Mouse (Mus musculus) liver, embryonic 11.5 days (tissue): ENCODE measurements around the gene Fam19a3. TPM values are rescaled to one million over a fixed set of nuclear protein-coding genes. Genes with fewer than 3 reads are reported as not detected.
A peak's percentile ranks its signal among the peaks of the same experiment; 100 is the strongest.

Experiments used
- ATAC-seq: fragments of 200-750 bp; cut with Nextera tagmentation; replicated peaks from 2 replicates; pipeline ENCODE4 v1.8.0; 2017; ENCODE audit warnings: moderate number of reproducible peaks, mild to moderate bottlenecking, moderate TSS enrichment, moderate library complexity; ENCODE audit not compliant: low FRiP score
- DNase-seq: peaks from one replicate; pipeline ENCODE4 v3.0.0-alpha.2; 2017; ENCODE audit warnings: low spot score
- H3K27ac ChIP-seq: fragments of 300-500 bp; sonication (generic); 2 replicates; pipeline ENCODE4 v1.5.1; 2014; ENCODE audit warnings: mild to moderate bottlenecking, low read depth, low read length, control low read depth
- H3K27me3 ChIP-seq: fragments of 300-500 bp; sonication (generic); replicated peaks from 2 replicates; pipeline ENCODE4 v1.6.1; 2014; ENCODE audit warnings: low read length, mixed read lengths; ENCODE audit not compliant: control insufficient read depth, insufficient read depth
- H3K36me3 ChIP-seq: fragments of 300-500 bp; sonication (generic); 2 replicates; pipeline ENCODE4 v1.6.1; 2014; ENCODE audit warnings: mild to moderate bottlenecking, low read length, moderate library complexity, mixed read lengths; ENCODE audit not compliant: control insufficient read depth, insufficient read depth
- H3K4me1 ChIP-seq: fragments of 300-500 bp; sonication (generic); replicated peaks from 2 replicates; pipeline ENCODE4 v1.6.1; 2014; ENCODE audit warnings: low read length, mixed read lengths; ENCODE audit not compliant: control insufficient read depth, insufficient read depth
- H3K4me2 ChIP-seq: fragments of 300-500 bp; sonication (generic); 2 replicates; pipeline ENCODE4 v1.6.1; 2014; ENCODE audit warnings: mild to moderate bottlenecking, control low read depth, moderate library complexity
- H3K4me3 ChIP-seq: fragments of 300-500 bp; sonication (generic); 2 replicates; pipeline ENCODE4 v1.5.1; 2014; ENCODE audit warnings: low read depth, low read length, control low read depth
- H3K9ac ChIP-seq: fragments of 300-500 bp; sonication (generic); 2 replicates; pipeline ENCODE4 v1.6.1; 2014; ENCODE audit warnings: low read depth, low read length, control low read depth
- H3K9me3 ChIP-seq: fragments of 300-500 bp; sonication (generic); 2 replicates; pipeline ENCODE4 v1.6.1; 2016; ENCODE audit warnings: low read length, inconsistent platforms, mixed read lengths; ENCODE audit not compliant: control insufficient read depth
- WGBS: fragments of 180-500 bp; shearing (Covaris S2); extraction: QIAGEN DNeasy Blood & Tissue Kit; methylation state at CpG from one replicate; pipeline ENCODE4 v1.1.7; 2014; 5-methylcytosine and 5-hydroxymethylcytosine counted together
- polyA plus RNA-seq: library from polyadenylated mRNA; unstranded; fragments of >200 nt; fragmentation: Nextera tagmentation; extraction: Ambion mirVana; gene quantifications from 2 replicates; pipeline ENCODE4 v1.2.1, GENCODE M21; 2014

Gene Fam19a3
- polyA plus RNA-seq, 1 experiment from 2014 or later = not detected

DNA sequence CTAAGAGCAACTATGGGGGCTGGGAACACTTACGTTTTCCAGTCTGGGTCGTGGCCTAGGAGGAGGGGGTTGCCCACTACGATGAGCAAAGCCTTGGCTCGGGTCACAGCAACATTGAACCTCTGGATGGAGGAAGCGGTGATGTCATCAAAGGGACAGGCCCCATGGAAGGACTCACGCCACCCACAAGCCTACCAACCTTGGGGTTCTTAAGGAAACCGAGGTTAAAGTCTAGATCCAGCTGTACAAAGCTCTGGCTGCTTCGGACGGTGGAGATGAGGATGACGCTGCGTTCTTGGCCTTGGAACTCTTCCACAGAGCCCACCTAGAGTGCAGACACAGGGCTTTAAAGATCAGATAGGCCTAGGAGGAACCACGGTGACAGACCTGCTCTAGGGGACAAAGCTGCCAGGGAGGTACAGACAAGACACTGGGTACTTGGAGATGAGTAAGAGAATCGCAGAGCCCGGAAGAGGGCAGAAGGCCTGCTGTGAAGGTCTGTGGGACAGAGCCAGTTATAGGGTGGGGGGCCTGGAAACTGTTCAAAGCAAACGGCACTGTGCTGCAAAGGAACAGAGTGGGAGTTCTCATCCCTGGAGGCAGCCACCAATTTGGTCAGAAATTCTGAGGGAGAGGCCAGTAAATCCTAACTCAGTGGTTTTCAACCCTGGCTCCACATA, 14.2 kb upstream of the Fam19a3 start:
- H3K4me1 ChIP-seq = peaks cover 31% of the 10 kb centered on the region

GRCm38 (mm10) chr3:104794953-104795470, 13.4 kb upstream of the Fam19a3 start:
- ATAC-seq = no peak
- DNase-seq = no peak
- no peak overlapping the region for H3K4me3 ChIP-seq

More for the DNA sequence above, 14.2 kb upstream of the Fam19a3 start:
- Histone ChIP-seq H3K9ac (no peak overlapping the region), H3K36me3 (peaks cover 20% of the 10 kb centered on the region), H3K27me3 (no peaks in the 10 kb centered on the region), H3K9me3 (no peaks in the 10 kb centered on the region), H3K4me3 (no peak overlapping the region), H3K4me2 (no peak overlapping the region), H3K27ac (no peak overlapping the region; the same call in 1 of the 2 replicates)
- ATAC-seq (no peak), DNase-seq (no peak)
- 75% methylated on average over 15 of the region's 15 CpGs for WGBS

DNA sequence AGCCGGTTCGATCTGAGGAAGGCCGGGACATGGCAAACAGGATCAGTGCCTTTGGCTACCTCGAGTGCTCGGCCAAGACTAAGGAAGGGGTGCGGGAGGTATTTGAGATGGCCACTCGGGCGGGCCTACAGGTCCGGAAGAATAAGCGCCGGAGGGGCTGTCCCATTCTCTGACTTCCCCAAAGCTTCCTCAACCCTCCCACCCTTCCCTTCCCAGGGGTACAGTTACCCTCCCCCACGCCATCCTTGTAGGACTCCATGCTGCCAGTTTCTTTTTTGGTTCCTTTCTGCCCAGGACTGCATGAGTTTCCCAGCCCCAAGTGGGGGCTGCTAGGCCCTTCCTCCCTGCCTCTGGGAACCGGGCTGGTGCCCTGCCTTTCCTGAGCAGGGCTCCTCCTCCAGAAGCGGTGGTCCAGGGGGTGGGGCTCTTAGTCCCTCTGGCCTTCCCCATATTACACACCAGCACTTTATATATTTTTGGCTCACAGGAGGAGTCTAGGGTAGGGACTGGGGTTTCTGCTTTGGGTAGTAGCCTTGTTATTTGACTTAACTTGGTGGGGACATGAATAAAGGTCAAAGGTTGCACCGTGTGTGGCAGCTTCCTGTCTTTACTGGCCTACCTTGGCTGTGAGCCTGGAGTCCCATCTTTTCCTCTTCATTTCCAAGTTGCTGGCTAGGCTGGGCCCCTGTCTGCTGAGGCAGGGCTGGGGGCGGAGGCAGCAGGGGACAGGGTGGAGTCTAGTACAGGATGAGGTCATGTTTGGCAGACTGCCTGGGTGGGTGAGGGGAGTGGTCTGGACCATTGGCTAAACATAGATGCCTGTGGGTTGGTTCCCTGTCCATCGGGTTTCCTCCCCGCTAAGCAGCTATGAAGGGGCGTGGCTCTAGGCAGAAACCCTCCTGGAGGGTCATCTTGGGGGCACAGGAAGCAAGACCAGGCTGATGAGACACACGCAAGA, 12.5 kb upstream of the Fam19a3 start:
- peak overlapping the region; percentile 3; the same call in 1 of the 2 replicates for H3K4me2 ChIP-seq

More at GRCm38 (mm10) chr3:104794953-104795470, 13.4 kb upstream of the Fam19a3 start:
- Histone ChIP-seq H3K9me3 (no peaks in the 10 kb centered on the region), H3K27ac (peak overlapping the region; percentile 44; the same call in 1 of the 2 replicates), H3K4me1 (peaks cover 38% of the 10 kb centered on the region), H3K27me3 (no peaks in the 10 kb centered on the region), H3K36me3 (peaks cover 17% of the 10 kb centered on the region), H3K9ac (no peak overlapping the region), H3K4me2 (no peak overlapping the region; the same call in 1 of the 2 replicates)
- 57% methylated on average over 12 of the region's 12 CpGs for whole genome bisulfite sequencing

DNA sequence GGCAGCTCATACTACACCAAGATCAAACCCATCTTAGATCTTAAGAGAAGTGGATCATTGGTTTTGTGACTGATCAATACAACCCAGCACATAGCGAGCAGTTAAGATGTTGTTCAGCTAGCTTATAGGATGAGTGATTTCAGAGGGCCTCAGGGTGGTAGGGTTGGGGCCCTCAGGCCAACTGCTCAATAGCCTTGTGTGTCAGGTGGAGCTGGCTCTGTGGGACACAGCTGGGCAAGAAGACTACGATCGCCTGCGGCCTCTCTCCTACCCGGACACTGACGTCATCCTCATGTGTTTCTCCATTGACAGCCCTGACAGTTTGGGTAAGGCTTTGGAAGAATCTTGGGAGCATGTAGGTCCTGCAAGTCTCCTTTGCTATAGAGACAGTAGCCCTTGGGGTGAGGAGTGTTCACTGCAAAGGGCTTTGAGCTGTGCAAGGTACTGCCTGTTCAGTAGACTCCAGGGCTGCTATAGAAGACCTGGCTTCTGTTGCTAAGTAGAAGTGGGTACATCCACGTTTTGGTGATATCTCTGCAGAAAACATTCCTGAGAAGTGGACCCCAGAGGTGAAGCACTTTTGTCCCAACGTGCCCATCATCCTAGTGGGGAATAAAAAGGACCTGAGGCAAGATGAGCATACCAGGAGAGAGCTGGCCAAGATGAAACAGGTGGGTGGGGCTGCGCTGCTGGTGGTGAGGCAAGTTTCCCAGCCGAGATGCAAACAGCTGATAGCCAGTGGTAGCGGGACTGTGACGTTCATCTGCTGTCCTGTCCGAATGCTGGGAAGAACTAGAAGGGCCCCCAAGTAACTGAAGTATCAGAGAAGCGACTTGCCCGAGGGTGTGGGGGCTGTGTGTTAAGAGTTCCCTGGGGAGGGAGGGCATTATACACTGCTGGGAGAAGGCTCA, 11.0 kb upstream of the Fam19a3 start:
- H3K27ac ChIP-seq = no peak overlapping the region
- no peak overlapping the region; the same call in 1 of the 2 replicates for H3K4me2 ChIP-seq
- no peak overlapping the region for H3K9ac ChIP-seq
- no peak for ATAC-seq
- peaks cover 41% of the 10 kb centered on the region for H3K4me1 ChIP-seq
- 56% methylated on average over 15 of the region's 15 CpGs for WGBS
- H3K27me3 ChIP-seq = peaks cover 6% of the 10 kb centered on the region; the same call in 1 of the 2 replicates
- H3K9me3 ChIP-seq = no peaks in the 10 kb centered on the region
- H3K4me3 ChIP-seq = no peak overlapping the region
- no peak for DNase-seq
- H3K36me3 ChIP-seq = peaks cover 13% of the 10 kb centered on the region; the same call in 1 of the 2 replicates

More for the DNA sequence above, 12.5 kb upstream of the Fam19a3 start:
- ATAC-seq (peak; percentile 82), DNase-seq (peak; percentile 90)
- H3K4me3 ChIP-seq = 0 out of 2 replicates have a peak overlapping the region, but pooled peaks have one; percentile 19
- H3K9me3 ChIP-seq = no peaks in the 10 kb centered on the region
- no peak overlapping the region for H3K9ac ChIP-seq
- WGBS = 45% methylated on average over 20 of the region's 20 CpGs
- peak overlapping the region; percentile 72 for H3K27ac ChIP-seq
- H3K36me3 ChIP-seq = peaks cover 14% of the 10 kb centered on the region
- peaks cover 6% of the 10 kb centered on the region; the same call in 1 of the 2 replicates for H3K27me3 ChIP-seq
- peaks cover 41% of the 10 kb centered on the region for H3K4me1 ChIP-seq

DNA sequence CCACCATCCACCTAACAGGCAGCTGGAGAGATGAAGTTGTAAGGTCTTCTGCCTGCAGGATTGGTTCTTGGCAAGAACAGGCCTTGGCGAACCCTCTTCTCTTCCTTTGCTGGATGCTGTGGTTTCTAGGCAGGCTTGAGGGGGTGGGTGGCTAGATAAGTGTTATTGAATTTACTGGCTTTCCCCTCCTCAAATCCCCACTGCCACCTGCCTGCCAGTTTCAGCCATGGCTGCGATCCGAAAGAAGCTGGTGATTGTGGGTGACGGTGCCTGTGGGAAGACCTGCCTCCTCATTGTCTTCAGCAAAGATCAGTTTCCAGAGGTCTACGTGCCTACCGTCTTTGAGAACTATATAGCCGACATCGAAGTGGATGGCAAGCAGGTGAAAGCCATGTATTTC, 10.0 kb upstream of the Fam19a3 start:
- DNase-seq (no peak), ATAC-seq (no peak)
- WGBS = 93% methylated on average over 8 of the region's 8 CpGs
- H3K36me3 ChIP-seq = peaks cover 8% of the 10 kb centered on the region; the same call in 1 of the 2 replicates
- no peak overlapping the region for H3K9ac ChIP-seq
- peaks cover 41% of the 10 kb centered on the region for H3K4me1 ChIP-seq
- H3K4me3 ChIP-seq = no peak overlapping the region
- no peak overlapping the region for H3K27ac ChIP-seq
- peaks cover 6% of the 10 kb centered on the region; the same call in 1 of the 2 replicates for H3K27me3 ChIP-seq
- no peaks in the 10 kb centered on the region for H3K9me3 ChIP-seq
- no peak overlapping the region for H3K4me2 ChIP-seq

- no peak for DNase-seq
- Histone ChIP-seq H3K4me1 (peaks cover 41% of the 10 kb centered on the region), H3K9me3 (no peaks in the 10 kb centered on the region), H3K9ac (no peak overlapping the region), H3K27ac (no peak overlapping the region), H3K27me3 (peaks cover 6% of the 10 kb centered on the region; the same call in 1 of the 2 replicates), H3K36me3 (peaks cover 8% of the 10 kb centered on the region; the same call in 1 of the 2 replicates), H3K4me3 (peak overlapping the region; percentile 55; the same call in 1 of the 2 replicates), H3K4me2 (peak overlapping the region; percentile 85)
- whole genome bisulfite sequencing = 37% methylated on average over 4 of the region's 4 CpGs
- no peak for ATAC-seq
Measured at GRCm38 (mm10) chr3:104791017-104791416, 9.4 kb upstream of the Fam19a3 start.

GRCm38 (mm10) chr3:104790401-104790937, 8.8 kb upstream of the Fam19a3 start:
- ATAC-seq (no peak), DNase-seq (no peak)
- 26% methylated on average over 6 of the region's 6 CpGs for WGBS
- Histone ChIP-seq H3K4me2 (peak overlapping the region; percentile 85), H3K4me3 (peak overlapping the region; percentile 55), H3K9ac (peak overlapping the region; percentile 66), H3K27ac (peak overlapping the region; percentile 32), H3K9me3 (no peaks in the 10 kb centered on the region), H3K27me3 (peaks cover 6% of the 10 kb centered on the region; the same call in 1 of the 2 replicates), H3K36me3 (peaks cover 3% of the 10 kb centered on the region; the same call in 1 of the 2 replicates), H3K4me1 (peaks cover 37% of the 10 kb centered on the region)
